Mouse (Mus musculus) embryonic facial prominence, embryonic 13.5 days (tissue): ENCODE results near the gene Ifitm10. TPM values are rescaled to one million over a fixed set of nuclear protein-coding genes. Genes with fewer than 3 reads are reported as not detected.
"Not testable (repeated sequence)": the region's sequence is repeated elsewhere in the genome, so short reads cannot be mapped to it uniquely, and the experiment has no call there.

ENCODE experiments used
- ATAC-seq: fragments of 200-750 bp; cut with Nextera tagmentation; 2 replicates; pipeline ENCODE4 v1.8.0; 2017; ENCODE audit warnings: low read depth; ENCODE audit not compliant: insufficient number of reproducible peaks, insufficient read depth, low FRiP score, low TSS enrichment
- H3K27ac ChIP-seq: fragments of 300-500 bp; sonication (generic); 2 replicates; pipeline ENCODE4 v1.5.1; 2015; ENCODE audit warnings: moderate library complexity, mild to moderate bottlenecking, inconsistent platforms
- H3K27me3 ChIP-seq: fragments of 300-500 bp; sonication (generic); 2 replicates; pipeline ENCODE4 v1.6.1; 2015; ENCODE audit warnings: mild to moderate bottlenecking, inconsistent platforms
- H3K36me3 ChIP-seq: fragments of 300-500 bp; sonication (generic); 2 replicates; pipeline ENCODE4 v1.6.1; 2015; ENCODE audit warnings: mild to moderate bottlenecking, inconsistent platforms
- H3K4me1 ChIP-seq: fragments of 300-500 bp; sonication (generic); 2 replicates; pipeline ENCODE4 v1.6.1; 2015; ENCODE audit warnings: inconsistent platforms
- H3K4me2 ChIP-seq: fragments of 300-500 bp; sonication (generic); 2 replicates; pipeline ENCODE4 v1.6.1; 2015; ENCODE audit warnings: moderate library complexity, mild to moderate bottlenecking, inconsistent platforms
- H3K4me3 ChIP-seq: fragments of 300-500 bp; sonication (generic); 2 replicates; pipeline ENCODE4 v1.5.1; 2015; ENCODE audit warnings: mild to moderate bottlenecking, inconsistent platforms
- H3K9ac ChIP-seq: fragments of 300-500 bp; sonication (generic); 2 replicates; pipeline ENCODE4 v1.6.1; 2015; ENCODE audit warnings: mild to moderate bottlenecking, inconsistent platforms
- H3K9me3 ChIP-seq: fragments of 300-500 bp; sonication (generic); 2 replicates; pipeline ENCODE4 v1.6.1; 2016; ENCODE audit warnings: inconsistent platforms
- WGBS: fragments of 180-500 bp; shearing (Covaris S2); methylation state at CpG from one replicate; pipeline ENCODE4 v1.1.7; 2015; ENCODE audit warnings: mixed read lengths; 5-methylcytosine and 5-hydroxymethylcytosine counted together
- polyA plus RNA-seq: library from polyadenylated mRNA; unstranded; fragments of >200 nt; fragmentation: Nextera tagmentation; extraction: Ambion mirVana; gene quantifications from 2 replicates; pipeline ENCODE4 v1.2.1, GENCODE M21; 2015

The Ifitm10 gene
- polyA plus RNA-seq, 1 experiment from 2014 or later: 2.5 TPM

DNA sequence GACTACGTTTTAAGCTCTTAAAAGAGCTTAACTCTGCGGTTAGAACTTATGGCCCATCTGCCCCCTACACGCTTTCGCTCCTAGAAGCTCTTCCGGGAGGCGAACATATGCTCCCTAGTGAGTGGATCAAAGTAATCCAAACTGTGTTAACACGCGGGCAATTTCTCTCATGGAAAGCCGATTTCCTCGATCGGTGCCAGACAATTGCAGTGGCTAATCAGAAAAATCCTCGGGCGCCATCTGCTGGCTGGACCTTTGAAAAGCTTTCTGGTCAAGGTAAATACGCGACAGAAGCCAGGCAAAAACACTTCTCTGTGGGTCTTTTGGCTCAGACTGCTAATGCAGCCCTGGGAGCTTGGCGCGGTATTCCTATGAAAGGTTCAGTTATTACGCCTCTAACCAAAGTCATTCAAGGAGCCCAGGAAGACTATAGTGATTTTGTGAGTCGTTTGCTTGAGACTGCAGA lies 88.9 kb downstream of the Ifitm10 start:
- Histone ChIP-seq H3K36me3 (no peaks in the 10 kb centered on the region), H3K27me3 (peaks cover 27% of the 10 kb centered on the region), H3K9me3 (no peaks in the 10 kb centered on the region), H3K4me2 (peak overlapping the region; percentile 77), H3K4me1 (peaks cover 7% of the 10 kb centered on the region), H3K27ac (peak overlapping the region; percentile 91), H3K4me3 (peak overlapping the region; percentile 58), H3K9ac (peak overlapping the region; percentile 78)
- peak; percentile 79 for ATAC-seq
- under 1% methylated on average over 19 of the region's 19 CpGs for WGBS

DNA sequence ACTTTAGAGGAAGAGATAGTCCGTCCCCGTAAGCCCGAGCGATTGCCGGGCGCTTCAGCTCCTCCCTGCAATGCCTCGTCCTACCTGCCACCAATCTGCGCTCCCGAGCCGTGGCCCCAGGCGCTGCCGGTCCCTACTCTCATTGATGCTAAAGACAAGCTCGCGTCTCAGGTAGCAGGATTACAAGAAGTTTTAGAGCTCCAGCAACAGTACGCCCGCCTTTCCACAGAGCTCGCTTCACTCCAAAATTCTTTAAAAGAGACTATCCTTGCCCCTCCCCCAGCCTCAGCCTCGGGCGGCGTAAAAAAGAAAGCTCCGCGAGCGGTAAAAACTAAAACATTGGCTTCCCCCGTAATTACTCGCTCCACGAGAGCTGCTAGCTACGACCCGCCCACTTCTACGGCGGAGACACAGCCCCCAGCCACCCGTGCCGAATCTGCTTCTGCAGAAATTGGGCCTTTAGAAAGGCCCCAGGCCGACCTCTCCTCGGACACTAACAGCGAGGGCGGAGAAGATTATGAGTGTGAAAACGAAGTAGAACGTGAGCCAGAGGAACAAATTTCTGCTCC lies 89.4 kb downstream of the Ifitm10 start:
- ATAC-seq: no peak
- H3K4me3 ChIP-seq: peak overlapping the region; percentile 58
- H3K27ac ChIP-seq: peak overlapping the region; percentile 91
- no peaks in the 10 kb centered on the region for H3K9me3 ChIP-seq
- under 1% methylated on average over 38 of the region's 38 CpGs for WGBS
- H3K36me3 ChIP-seq: no peaks in the 10 kb centered on the region
- peak overlapping the region; percentile 78 for H3K9ac ChIP-seq
- H3K27me3 ChIP-seq: peaks cover 27% of the 10 kb centered on the region
- peak overlapping the region; percentile 77 for H3K4me2 ChIP-seq
- peaks cover 7% of the 10 kb centered on the region for H3K4me1 ChIP-seq

DNA sequence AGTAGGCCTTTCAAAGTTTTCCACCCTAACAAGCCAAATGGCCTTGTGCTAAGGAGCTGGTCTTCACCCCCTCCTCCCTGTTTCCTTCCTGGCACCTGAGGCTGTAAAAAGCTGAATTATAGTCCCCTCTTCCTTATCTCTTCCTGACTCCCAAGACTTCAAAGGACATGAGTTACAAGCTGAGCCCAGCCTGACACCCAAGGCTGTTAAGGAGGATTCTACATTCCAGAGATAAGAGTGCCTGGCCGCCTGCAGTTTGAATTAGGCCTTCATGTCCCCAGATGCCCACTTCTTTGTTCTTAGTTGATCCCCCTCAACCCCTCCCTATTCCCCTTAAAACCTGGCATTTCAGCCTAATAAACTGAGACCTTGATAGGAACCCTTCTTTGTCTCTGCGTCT lies 90.7 kb downstream of the Ifitm10 start:
- H3K4me2 ChIP-seq, H3K36me3 ChIP-seq, H3K4me1 ChIP-seq, H3K9me3 ChIP-seq, ATAC-seq, H3K9ac ChIP-seq, H3K4me3 ChIP-seq, H3K27ac ChIP-seq: not testable (repeated sequence)
- peaks cover 27% of the 10 kb centered on the region for H3K27me3 ChIP-seq
- WGBS: 28% methylated on average over 2 of the region's 2 CpGs

DNA sequence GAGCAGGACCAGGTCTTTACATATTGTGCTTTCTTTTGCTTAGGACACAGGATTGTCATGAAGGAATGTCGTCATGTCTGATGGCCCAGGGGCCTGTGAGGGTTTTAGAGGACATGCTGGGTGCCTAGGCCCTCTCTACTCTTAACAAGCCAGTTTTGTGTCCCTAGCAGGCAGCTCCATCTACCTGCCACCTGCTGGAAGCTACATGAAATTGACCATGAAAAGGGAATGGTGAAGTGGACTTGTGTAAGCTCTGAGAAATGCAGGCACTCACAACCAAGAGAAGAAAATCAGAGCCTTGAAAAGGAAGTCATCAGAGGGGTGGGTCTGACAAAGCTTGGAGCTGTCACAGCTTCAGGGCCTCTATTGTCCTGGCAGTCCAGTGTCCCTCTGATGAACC lies 94.3 kb downstream of the Ifitm10 start:
- not testable (repeated sequence) for H3K36me3 ChIP-seq, H3K4me2 ChIP-seq, H3K4me1 ChIP-seq, H3K9ac ChIP-seq, H3K4me3 ChIP-seq, H3K27ac ChIP-seq, ATAC-seq, H3K9me3 ChIP-seq
- H3K27me3 ChIP-seq: peaks cover 27% of the 10 kb centered on the region
- 52% methylated on average over 1 of the region's 1 CpGs for WGBS

DNA sequence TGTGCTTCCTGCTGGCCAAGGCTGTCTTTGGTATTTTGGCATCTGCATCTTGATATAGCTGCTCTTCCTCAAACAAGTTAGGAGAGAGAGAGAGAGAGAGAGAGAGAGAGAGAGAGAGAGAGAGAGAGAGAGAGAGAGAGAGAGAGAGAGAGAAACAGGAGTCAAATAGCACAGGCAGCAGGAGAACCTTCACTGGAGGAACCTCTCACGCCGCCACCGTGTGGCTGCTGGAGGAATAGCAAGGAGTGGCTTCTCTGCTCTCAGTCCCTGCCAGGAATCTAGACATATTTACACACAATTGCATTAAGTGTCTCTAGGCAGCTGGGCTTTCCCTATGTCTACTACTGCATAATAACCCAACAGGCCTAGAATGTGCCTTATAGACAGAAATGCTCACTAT lies 95.4 kb downstream of the Ifitm10 start:
- not testable (repeated sequence) for H3K9ac ChIP-seq, H3K27ac ChIP-seq, H3K36me3 ChIP-seq, H3K4me3 ChIP-seq, H3K4me1 ChIP-seq, H3K9me3 ChIP-seq, H3K4me2 ChIP-seq, ATAC-seq
- 2% methylated on average over 3 of the region's 3 CpGs for WGBS
- H3K27me3 ChIP-seq: peaks cover 22% of the 10 kb centered on the region

Other genes with a start within 250 kb of the Ifitm10 start
- not detected in 2 replicates for gene Gm39115, start 237.7 kb downstream of the Ifitm10 start, polyA plus RNA-seq
- gene Gm45337, start 229.1 kb downstream of the Ifitm10 start, polyA plus RNA-seq: not detected in 2 replicates
- gene Gm29735, start 216.6 kb downstream of the Ifitm10 start, polyA plus RNA-seq: not detected in 2 replicates
- not detected in 2 replicates for gene Gm4553, start 208.0 kb downstream of the Ifitm10 start, polyA plus RNA-seq
- not detected in 2 replicates for gene Krtap5-2, start 197.7 kb downstream of the Ifitm10 start, polyA plus RNA-seq
- not detected in 2 replicates for gene Gm10153, start 183.4 kb downstream of the Ifitm10 start, polyA plus RNA-seq
- gene Krtap5-3, start 172.4 kb downstream of the Ifitm10 start, polyA plus RNA-seq: not detected in 2 replicates
- not detected in 2 replicates for gene Gm7579, start 161.9 kb downstream of the Ifitm10 start, polyA plus RNA-seq
- not detected in 2 replicates for gene Krtap5-5, start 143.8 kb downstream of the Ifitm10 start, polyA plus RNA-seq
- not detected in 2 replicates for gene Gm40460, start 132.7 kb downstream of the Ifitm10 start, polyA plus RNA-seq
- gene Gm2431, start 115.4 kb downstream of the Ifitm10 start, polyA plus RNA-seq: not detected in 2 replicates
- gene Gm4559, start 99.4 kb downstream of the Ifitm10 start, polyA plus RNA-seq: not detected in 2 replicates
- gene Krtap5-1, start 76.6 kb downstream of the Ifitm10 start, polyA plus RNA-seq: not detected in 2 replicates
- gene Krtap5-4, start 70.2 kb downstream of the Ifitm10 start, polyA plus RNA-seq: not detected in 2 replicates
- gene Gm49369, start 8.9 kb upstream of the Ifitm10 start, polyA plus RNA-seq: not detected in 2 replicates
- 210 and 222 TPM in 2 replicates for gene Ctsd, start 14.3 kb upstream of the Ifitm10 start, polyA plus RNA-seq
- 0.37 and 0.66 TPM in 2 replicates for gene Syt8, start 61.1 kb upstream of the Ifitm10 start, polyA plus RNA-seq
- 7.7 and 8.4 TPM in 2 replicates for gene Tnni2, start 68.1 kb upstream of the Ifitm10 start, polyA plus RNA-seq
- 28.5 and 29.2 TPM in 2 replicates for gene Lsp1, start 87.1 kb upstream of the Ifitm10 start, polyA plus RNA-seq
- gene Tnnt3, start 125.1 kb upstream of the Ifitm10 start, polyA plus RNA-seq: 3.8 and 5.8 TPM in 2 replicates
- 36.0 and 36.7 TPM in 2 replicates for gene Mrpl23, start 158.9 kb upstream of the Ifitm10 start, polyA plus RNA-seq